Mouse (Mus musculus): ENCODE measurements around the gene Rftn1. TPM values are rescaled to one million over a fixed set of nuclear protein-coding genes. Genes with fewer than 3 reads are reported as not detected.

Gene Rftn1
- total RNA-seq, 2 experiments from 2014 or later, result 14.3 to 16.5 TPM

DNA sequence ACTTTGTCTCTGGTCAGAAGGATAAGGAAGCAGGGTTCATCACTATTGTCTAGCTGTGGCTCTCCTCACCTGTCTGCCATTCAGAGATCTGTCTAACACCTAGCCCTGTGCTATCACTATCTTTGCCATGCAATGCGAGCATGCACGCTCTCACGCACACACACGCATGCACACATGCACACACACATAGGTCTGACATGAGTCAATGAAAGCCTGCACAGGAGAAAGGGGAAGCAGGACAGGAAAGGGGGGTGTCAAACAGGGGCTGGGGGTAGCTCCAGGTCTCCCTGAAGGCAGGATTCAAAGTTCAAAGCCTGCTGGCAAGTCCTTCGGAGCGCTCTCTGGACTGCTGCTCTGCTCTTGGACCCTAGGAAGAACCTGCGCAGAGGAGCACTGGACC lies 4.9 kb upstream of the Rftn1 start:
- no peak for TF ChIP-seq CTCF (conservative IDR thresholded peaks at IDR 0.05)
- no peak for DNase-seq (ENCODE audit: low spot score in 2 of 2)
- no peak overlapping the region for H3K27ac ChIP-seq
- no peak overlapping the region for H3K4me3 ChIP-seq

DNA sequence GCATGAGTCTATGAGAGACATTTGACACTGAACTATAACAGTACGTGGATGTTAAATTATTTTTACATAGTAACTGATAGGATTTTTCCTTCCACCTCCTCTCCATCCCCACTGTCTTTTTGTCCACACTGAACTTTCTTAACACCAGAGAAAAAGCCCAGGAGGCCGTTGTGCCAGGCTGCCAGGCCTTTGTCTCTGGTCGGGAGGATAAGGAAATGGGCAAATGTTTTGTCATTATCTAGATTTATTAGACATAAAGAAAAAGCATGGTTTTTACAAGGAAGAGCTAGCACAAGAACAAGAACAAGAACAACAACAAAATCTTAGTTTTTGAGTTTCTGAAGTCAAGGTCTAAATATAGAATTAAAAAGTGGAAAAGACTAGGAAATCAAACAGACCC lies 4.1 kb upstream of the Rftn1 start:
- Histone ChIP-seq H3K4me3 (no peak overlapping the region), H3K27ac (no peak overlapping the region)
- DNase-seq (ENCODE audit: low spot score in 2 of 2), result no peak
- no peak for TF ChIP-seq CTCF (conservative IDR thresholded peaks at IDR 0.05)

DNA sequence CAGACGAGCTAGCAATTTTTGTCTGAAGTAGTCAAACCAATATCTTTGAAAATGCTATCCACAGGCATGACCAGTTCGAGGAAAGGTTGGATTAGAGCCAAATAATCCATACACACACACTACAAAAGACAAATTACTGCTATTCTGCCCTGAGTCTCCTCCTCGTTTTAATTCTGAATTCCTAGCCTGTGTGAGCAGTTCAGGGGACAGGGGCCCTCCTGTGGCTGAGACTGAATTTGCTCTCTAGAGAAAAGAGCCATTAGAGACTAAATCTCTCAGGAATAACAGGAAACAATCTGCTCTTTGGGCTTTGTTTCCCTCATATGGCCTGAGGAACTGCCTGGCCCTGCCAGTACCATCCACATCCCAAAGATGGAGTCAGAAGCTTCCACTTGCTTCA lies 3.2 kb upstream of the Rftn1 start:
- peak in 1 of 2 experiments; percentile 37 for DNase-seq (ENCODE audit: low spot score in 2 of 2)
- no peak overlapping the region for H3K4me3 ChIP-seq
- H3K27ac ChIP-seq, result no peak overlapping the region
- peak; percentile 85 for TF ChIP-seq CTCF (conservative IDR thresholded peaks at IDR 0.05)

DNA sequence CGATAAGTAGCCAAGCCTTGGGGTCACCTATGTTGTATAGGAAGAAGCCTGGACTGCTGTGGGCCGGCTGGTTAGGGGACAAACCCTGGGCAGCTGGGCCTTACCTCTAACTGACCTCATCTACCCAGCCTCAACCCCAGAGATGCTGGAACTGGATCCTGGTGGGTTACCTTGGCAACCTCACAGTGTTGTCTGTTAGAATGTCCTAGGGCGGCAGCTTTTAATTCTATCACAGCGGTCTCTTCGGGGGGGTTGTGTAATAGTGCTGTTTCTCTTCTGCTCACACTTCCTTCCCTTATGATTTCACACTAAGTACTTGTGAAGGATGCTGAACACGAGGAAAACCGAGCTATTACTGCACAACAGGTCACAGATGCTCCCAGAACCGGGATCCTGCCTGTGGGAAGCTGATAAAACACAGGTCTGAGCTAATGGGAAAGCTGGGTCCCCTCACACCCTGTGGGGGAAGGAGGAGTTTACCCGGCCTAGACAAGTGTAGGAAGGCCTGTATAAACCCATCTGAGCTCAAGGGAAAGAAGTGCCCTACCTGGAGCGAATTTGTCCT lies 2.0 kb upstream of the Rftn1 start:
- no peak overlapping the region for H3K27ac ChIP-seq
- no peak for DNase-seq (ENCODE audit: low spot score in 2 of 2)
- H3K4me3 ChIP-seq, result no peak overlapping the region
- no peak for TF ChIP-seq CTCF (conservative IDR thresholded peaks at IDR 0.05)

DNA sequence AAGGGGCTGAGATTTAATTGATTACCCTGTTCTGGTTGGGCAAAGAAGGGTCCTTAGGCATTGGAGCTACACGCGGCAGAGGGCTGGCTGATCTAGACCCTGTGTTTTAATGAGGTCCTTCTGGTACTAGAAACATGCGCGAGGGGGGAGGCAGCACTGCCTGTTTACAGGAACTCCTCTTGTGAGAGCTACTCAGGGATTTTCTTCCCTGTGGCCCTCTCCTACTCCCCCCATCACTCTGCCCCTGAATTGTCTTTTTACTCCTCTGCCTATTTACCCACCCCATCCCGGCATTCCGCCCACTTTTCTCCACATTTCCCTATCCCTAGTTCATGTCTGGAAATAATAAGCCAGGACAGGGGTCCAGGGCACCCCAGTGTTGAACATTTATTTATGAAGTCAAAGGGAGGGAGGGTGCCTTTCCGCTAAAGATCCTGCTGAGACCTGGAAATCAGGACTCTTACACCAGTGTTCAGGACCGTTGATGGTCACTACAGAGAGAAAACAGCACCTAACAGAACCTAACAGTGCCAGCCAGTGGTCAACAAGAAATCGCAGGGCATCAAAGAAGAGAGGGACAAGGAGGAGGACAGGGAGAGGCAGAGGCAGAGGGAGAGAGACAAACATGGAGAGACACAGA lies 964 bp upstream of the Rftn1 start:
- no peak for DNase-seq (ENCODE audit: low spot score in 2 of 2)
- Histone ChIP-seq H3K27ac (no peak overlapping the region), H3K4me3 (no peak overlapping the region)
- TF ChIP-seq CTCF (conservative IDR thresholded peaks at IDR 0.05), result no peak

DNA sequence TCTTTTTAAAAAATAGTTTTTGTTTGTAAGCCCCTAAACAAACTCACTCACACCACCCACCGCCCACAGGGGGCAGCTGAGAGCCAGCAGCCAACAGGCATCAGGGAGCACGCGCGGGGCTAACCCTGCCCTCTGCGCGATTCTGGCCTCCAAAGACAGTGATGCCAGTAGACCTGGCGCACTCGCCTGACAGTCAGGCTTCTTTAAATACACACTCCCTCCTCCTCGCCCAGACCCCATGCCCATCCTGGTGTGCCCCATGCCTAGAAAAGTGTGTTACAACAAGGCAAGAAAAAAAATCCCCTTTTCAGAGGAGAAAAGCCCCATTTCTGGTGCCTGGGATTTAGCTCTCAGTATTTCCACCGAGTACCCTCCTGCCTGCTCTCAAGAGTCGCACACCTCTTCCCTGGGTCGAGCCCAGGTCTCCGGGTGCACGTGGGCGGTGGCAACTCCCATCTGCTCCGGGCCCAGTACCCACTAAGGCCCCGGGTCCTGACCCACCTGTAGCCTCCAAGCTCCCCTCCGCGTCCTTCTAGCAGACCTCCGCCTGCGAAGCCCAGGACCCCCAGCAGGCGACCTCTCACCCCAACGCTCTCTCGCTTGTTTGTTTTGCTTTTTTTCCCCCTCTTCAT lies 977 bp downstream of the Rftn1 start:
- TF ChIP-seq CTCF (conservative IDR thresholded peaks at IDR 0.05), result peak; percentile 77
- Histone ChIP-seq H3K27ac (peak overlapping the region; percentile 88), H3K4me3 (peak overlapping the region; percentile 69)
- DNase-seq (ENCODE audit: low spot score in 2 of 2), result peak; percentile 21 to 50

DNA sequence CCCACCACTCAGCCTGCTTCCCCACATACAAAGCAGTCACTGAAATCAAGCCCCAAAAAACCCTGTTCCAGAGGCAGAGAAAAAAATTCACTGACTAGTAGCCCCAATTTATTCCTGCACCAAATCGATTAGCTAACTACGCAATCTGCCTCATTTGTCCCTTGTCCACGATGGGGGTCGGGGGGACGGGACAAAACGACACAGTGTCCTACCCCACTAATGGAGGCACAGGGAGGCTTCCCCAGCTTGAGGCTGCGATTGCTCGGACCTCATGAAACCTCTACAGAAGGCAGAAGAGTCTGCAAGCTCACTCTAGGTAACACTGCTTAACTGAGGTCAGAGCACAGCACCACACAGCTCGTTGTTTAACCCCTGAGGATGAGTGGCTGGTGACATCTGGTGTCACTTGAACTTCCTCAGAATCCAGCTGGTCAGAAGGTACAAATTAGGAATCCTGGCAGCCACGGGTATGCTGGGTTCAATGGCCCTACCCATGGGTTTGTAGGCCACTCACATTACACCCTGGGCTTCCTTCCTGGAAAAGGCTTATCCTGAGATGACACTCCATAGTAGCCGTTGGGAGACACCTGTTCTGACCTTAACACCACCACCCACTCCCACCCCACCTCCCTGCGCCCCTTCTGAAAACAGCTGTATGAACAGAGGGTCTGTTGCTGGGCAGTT lies 1.7 kb downstream of the Rftn1 start:
- Histone ChIP-seq H3K4me3 (no peak overlapping the region), H3K27ac (no peak overlapping the region)
- TF ChIP-seq CTCF (conservative IDR thresholded peaks at IDR 0.05), result no peak
- no peak for DNase-seq (ENCODE audit: low spot score in 2 of 2)

DNA sequence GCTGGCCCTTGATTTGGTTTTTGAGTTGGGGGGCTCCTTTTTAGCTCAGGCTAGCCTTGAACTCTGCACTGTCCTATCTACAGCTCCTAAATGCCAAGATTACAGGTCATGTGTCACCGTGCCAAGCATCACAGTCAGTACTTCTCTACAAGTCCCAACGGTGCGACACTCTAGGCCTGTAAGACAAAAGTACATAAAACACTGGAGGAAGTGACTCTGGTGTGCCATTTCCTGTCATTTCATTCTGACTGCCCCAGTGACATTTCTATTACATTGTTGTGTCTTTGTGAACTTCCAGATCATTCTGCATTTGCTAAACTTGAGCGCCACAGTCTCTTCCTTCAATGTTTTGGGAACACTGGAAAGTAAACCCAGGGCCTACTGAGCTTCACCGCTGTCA lies 4.9 kb downstream of the Rftn1 start:
- Histone ChIP-seq H3K27ac (no peak overlapping the region), H3K4me3 (no peak overlapping the region)
- DNase-seq (ENCODE audit: low spot score in 2 of 2), result no peak
- TF ChIP-seq CTCF (conservative IDR thresholded peaks at IDR 0.05), result no peak

DNA sequence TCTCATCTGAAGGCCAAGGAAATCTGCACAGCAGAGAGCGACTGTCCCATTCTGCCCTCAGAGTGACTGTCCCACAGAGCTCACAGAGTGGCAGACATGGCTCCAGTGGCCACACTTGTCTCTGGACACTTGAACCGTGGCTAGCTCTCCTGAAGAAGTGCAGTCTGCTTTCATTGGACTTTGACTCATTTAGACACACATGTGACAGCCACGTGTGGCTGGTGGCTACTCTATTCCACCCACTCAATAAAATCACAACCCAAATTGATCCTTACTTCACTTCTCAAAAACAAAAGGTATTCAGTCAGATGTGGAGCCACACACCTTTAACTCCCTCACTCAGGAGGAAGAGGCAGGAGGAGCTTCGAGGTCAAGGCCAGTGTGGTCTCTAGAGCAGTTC lies 5.4 kb downstream of the Rftn1 start:
- no peak for TF ChIP-seq CTCF (conservative IDR thresholded peaks at IDR 0.05)
- no peak for DNase-seq (ENCODE audit: low spot score in 2 of 2)
- H3K27ac ChIP-seq, result no peak overlapping the region
- no peak overlapping the region for H3K4me3 ChIP-seq

DNA sequence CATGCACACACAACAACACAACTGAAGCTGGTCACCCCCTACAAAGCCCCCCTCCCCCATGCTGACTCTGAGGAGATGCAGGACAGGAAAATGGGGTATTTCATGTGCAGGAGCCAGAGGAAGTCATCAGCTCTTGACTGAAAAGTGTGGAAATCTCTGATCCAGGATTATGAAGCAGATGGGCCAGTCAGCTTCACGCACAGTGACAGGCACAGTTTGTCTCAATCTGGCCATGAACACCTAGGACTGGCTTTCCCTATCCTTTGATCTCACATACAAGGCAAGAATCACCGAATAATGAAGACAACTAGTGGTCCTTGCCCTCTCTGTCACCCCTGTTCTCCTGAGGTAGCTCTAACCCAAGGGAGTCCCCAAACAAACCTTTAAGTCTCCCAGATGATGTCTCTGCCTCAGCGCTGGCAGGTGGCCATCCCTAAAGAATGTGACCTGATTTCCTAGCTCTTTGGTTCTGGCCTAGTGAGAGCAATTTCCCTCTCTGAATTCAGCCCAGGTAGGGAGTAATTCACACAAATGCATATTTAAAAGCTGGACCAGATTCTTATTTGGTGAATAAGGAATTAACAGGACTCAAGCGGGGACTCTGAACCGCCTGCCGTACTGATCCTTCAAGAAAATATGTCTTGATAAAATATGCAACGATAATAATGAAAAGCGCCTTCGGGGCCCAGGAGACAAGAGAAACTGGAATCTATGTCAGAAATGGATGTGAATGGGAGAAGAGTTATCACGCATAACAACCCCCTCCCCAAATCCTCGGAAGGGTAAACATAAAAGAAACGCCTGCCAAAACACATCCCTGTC lies 6.0 kb downstream of the Rftn1 start:
- Histone ChIP-seq H3K4me3 (no peak overlapping the region), H3K27ac (no peak overlapping the region)
- no peak for DNase-seq (ENCODE audit: low spot score in 2 of 2)
- TF ChIP-seq CTCF (conservative IDR thresholded peaks at IDR 0.05), result no peak

DNA sequence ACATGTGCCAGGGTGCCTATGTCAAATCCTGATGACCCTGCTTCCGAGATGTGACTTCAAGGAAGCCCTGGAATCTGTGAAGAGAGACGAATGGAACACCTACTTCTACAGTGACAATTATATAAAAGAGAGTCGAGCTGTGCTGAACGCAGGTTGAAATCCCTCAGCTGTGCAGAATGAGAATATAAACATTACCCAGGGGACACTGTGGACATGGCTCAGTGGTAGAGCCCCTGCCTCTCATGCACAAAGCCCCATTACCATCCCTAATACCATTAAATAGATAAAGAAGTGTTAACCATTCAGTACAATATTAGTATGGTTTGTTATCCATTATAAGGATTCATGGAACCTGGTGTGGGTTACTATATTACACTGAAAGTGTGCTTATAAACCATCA lies 7.2 kb downstream of the Rftn1 start:
- H3K4me3 ChIP-seq, result no peak overlapping the region
- TF ChIP-seq CTCF (conservative IDR thresholded peaks at IDR 0.05), result no peak
- no peak for DNase-seq (ENCODE audit: low spot score in 2 of 2)
- H3K27ac ChIP-seq, result no peak overlapping the region

DNA sequence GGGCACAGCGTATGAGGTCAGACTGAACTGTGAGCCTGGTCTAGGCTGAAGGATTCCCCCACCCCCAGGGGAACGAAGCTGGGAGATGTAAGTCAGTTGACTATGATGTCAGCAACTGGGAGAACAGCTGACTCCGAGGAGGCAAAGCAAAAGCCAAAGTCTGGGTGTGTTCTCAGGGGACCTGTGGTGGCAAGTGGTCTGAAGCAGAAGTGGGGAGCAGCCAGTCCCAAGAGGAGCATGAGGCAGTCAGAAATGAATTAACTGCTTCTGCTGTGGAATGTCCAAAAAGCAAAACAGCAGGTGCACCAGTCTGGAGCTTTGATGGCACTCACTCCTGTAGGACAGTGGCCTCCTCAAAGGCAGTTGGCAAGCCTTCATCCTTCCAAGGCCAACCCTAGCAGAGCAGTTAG lies 7.9 kb downstream of the Rftn1 start:
- TF ChIP-seq CTCF (conservative IDR thresholded peaks at IDR 0.05), result no peak
- no peak for DNase-seq (ENCODE audit: low spot score in 2 of 2)
- Histone ChIP-seq H3K4me3 (no peak overlapping the region), H3K27ac (no peak overlapping the region)
